Mouse (Mus musculus): ENCODE data around the gene Defb22. TPM values are rescaled to one million over a fixed set of nuclear protein-coding genes. Genes with fewer than 3 reads are reported as not detected.

Gene Defb22
- polyA plus RNA-seq, 1 experiment: not detected

DNA sequence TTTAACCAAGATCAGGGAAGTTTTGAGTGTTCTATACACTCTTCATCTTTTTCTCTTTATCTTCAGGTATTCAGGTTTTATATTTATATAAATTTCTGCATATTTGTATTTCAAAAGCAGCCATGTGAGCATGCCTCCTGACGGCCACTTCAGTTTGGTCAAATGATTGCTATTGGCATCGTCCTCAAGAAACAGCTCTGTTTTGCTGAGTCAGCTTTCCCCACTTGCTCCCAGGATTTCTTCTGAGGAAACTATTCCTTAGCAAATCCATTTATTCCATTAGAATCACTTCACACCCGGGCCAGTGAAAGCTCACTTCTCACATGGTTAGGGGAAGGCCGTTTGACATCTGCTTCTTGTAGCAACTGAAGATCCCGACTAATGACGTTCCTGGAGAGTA is 8.1 kb upstream of the Defb22 start:
- H3K36me3 ChIP-seq (ENCODE audit: control insufficient read depth, insufficient read depth, low read length): no peaks in the 10 kb centered on the region
- no peaks in the 10 kb centered on the region for H3K27me3 ChIP-seq (ENCODE audit: control insufficient read depth, insufficient read depth, low read length)
- no peaks in the 10 kb centered on the region for H3K4me1 ChIP-seq (ENCODE audit: control insufficient read depth, insufficient read depth, low read length)
- H3K4me3 ChIP-seq (ENCODE audit: control insufficient read depth, low read depth, low read length): no peak overlapping the region
- no peak overlapping the region for H3K27ac ChIP-seq (ENCODE audit: control insufficient read depth, insufficient read depth, low read depth, low read length)
- TF ChIP-seq POLR2A (IDR thresholded peaks at IDR 0.05; ENCODE audit: control insufficient read depth, low read depth, low read length) (no peak), CTCF (IDR thresholded peaks at IDR 0.05; ENCODE audit: control insufficient read depth, insufficient read depth, insufficient replicate concordance, low read depth, low read length) (no peak)

DNA sequence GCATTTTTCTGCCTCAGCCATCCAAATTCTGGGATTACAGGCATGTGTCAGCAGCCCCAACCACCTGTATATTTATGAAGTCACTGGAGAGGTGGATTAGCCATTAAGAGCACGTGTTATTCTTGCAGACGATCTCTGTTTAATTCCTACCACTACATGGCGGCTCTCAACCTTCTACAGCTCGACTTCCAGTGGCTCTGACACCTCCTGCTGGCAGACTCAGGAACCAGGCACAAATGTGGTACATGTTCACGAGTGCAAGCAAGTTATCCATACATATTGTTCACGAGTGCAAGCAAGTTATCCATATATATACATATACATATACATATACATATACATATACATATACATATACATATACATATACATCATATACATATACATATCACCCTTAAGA is 3.2 kb upstream of the Defb22 start:
- no peak overlapping the region for H3K27ac ChIP-seq (ENCODE audit: control insufficient read depth, insufficient read depth, low read depth, low read length)
- no peaks in the 10 kb centered on the region for H3K27me3 ChIP-seq (ENCODE audit: control insufficient read depth, insufficient read depth, low read length)
- H3K4me1 ChIP-seq (ENCODE audit: control insufficient read depth, insufficient read depth, low read length): no peaks in the 10 kb centered on the region
- H3K4me3 ChIP-seq (ENCODE audit: control insufficient read depth, low read depth, low read length): no peak overlapping the region
- TF ChIP-seq POLR2A (IDR thresholded peaks at IDR 0.05; ENCODE audit: control insufficient read depth, low read depth, low read length) (no peak), CTCF (IDR thresholded peaks at IDR 0.05; ENCODE audit: control insufficient read depth, insufficient read depth, insufficient replicate concordance, low read depth, low read length) (no peak)
- H3K36me3 ChIP-seq (ENCODE audit: control insufficient read depth, insufficient read depth, low read length): no peaks in the 10 kb centered on the region

DNA sequence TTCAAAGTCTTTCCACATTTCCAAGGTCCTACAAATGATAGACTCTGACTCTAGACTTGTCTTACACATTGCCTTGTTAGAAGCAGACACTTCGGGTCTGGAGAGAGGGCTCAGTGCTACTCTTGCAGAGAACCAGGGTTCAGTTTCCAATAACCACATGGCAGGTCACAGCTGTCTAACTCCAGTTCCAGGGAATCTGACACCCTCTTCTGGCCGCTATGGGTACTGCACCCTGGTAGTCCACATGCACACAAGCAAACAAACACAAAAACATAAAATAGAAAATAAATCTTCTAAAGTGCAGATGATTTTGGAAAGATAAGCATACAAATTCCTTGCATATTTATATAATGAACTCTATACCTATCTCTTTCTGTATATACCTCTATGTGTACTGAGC is 2.9 kb downstream of the Defb22 start:
- no peaks in the 10 kb centered on the region for H3K36me3 ChIP-seq (ENCODE audit: control insufficient read depth, insufficient read depth, low read length)
- no peak overlapping the region for H3K27ac ChIP-seq (ENCODE audit: control insufficient read depth, insufficient read depth, low read depth, low read length)
- no peaks in the 10 kb centered on the region for H3K4me1 ChIP-seq (ENCODE audit: control insufficient read depth, insufficient read depth, low read length)
- H3K4me3 ChIP-seq (ENCODE audit: control insufficient read depth, low read depth, low read length): no peak overlapping the region
- H3K27me3 ChIP-seq (ENCODE audit: control insufficient read depth, insufficient read depth, low read length): no peaks in the 10 kb centered on the region
- TF ChIP-seq CTCF (IDR thresholded peaks at IDR 0.05; ENCODE audit: control insufficient read depth, insufficient read depth, insufficient replicate concordance, low read depth, low read length) (peak; percentile 71; the same call in 1 of the 2 replicates), POLR2A (IDR thresholded peaks at IDR 0.05; ENCODE audit: control insufficient read depth, low read depth, low read length) (no peak)

DNA sequence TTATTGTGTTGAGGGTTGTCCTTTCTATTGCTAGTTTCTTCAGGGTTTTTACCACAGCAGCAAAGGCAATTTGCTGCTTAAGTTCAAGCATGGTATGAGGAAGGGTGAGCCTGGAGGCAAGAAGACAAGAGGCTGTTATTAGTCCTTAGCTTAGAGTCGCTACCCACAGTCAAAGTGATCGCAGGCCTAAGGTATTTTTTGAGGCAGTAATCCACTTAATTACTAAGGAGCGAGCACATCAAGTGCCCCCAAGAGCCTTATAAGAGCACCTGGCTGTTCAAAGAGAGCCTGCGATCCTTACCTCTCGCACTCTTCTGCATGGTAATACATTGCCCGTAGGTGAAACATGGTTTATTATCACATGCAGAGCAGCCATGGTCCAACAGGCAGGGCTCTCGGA is 8.2 kb downstream of the Defb22 start:
- Histone ChIP-seq H3K27me3 (ENCODE audit: control insufficient read depth, insufficient read depth, low read length) (no peaks in the 10 kb centered on the region), H3K27ac (ENCODE audit: control insufficient read depth, insufficient read depth, low read depth, low read length) (no peak overlapping the region), H3K4me1 (ENCODE audit: control insufficient read depth, insufficient read depth, low read length) (no peaks in the 10 kb centered on the region), H3K36me3 (ENCODE audit: control insufficient read depth, insufficient read depth, low read length) (no peaks in the 10 kb centered on the region), H3K4me3 (ENCODE audit: control insufficient read depth, low read depth, low read length) (no peak overlapping the region)
- TF ChIP-seq POLR2A (IDR thresholded peaks at IDR 0.05; ENCODE audit: control insufficient read depth, low read depth, low read length) (no peak), CTCF (IDR thresholded peaks at IDR 0.05; ENCODE audit: control insufficient read depth, insufficient read depth, insufficient replicate concordance, low read depth, low read length) (no peak)

- Histone ChIP-seq H3K27me3 (ENCODE audit: control insufficient read depth, insufficient read depth, low read length) (no peaks in the 10 kb centered on the region), H3K27ac (ENCODE audit: control insufficient read depth, insufficient read depth, low read depth, low read length) (no peak overlapping the region), H3K36me3 (ENCODE audit: control insufficient read depth, insufficient read depth, low read length) (no peaks in the 10 kb centered on the region), H3K4me1 (ENCODE audit: control insufficient read depth, insufficient read depth, low read length) (no peaks in the 10 kb centered on the region), H3K4me3 (ENCODE audit: control insufficient read depth, low read depth, low read length) (no peak overlapping the region)
- TF ChIP-seq POLR2A (IDR thresholded peaks at IDR 0.05; ENCODE audit: control insufficient read depth, low read depth, low read length): no peak
- TF ChIP-seq CTCF (IDR thresholded peaks at IDR 0.05; ENCODE audit: control insufficient read depth, insufficient read depth, insufficient replicate concordance, low read depth, low read length): no peak
Measured at GRCm38 (mm10) chr2:152480881-152481280, 9.1 kb downstream of the Defb22 start.

GRCm38 (mm10) chr2:152476763-152477162 is 13.2 kb downstream of the Defb22 start, which contains the start of gene Defb20:
Gene Defb20, plus strand, starts transcription at chr2:152477063.
- TF ChIP-seq POLR2A (IDR thresholded peaks at IDR 0.05; ENCODE audit: control insufficient read depth, low read depth, low read length) (no peak), CTCF (IDR thresholded peaks at IDR 0.05; ENCODE audit: control insufficient read depth, insufficient read depth, insufficient replicate concordance, low read depth, low read length) (no peak)
- no peak within 1 kb of the TSS for H3K4me3 ChIP-seq (ENCODE audit: control insufficient read depth, low read depth, low read length)
- no peak within 1 kb of the TSS for H3K27ac ChIP-seq (ENCODE audit: control insufficient read depth, insufficient read depth, low read depth, low read length)
- no peaks in the 10 kb centered on the region for H3K4me1 ChIP-seq (ENCODE audit: control insufficient read depth, insufficient read depth, low read length)
- H3K27me3 ChIP-seq (ENCODE audit: control insufficient read depth, insufficient read depth, low read length): no peaks in the 10 kb centered on the region
- no peaks in the 10 kb centered on the region for H3K36me3 ChIP-seq (ENCODE audit: control insufficient read depth, insufficient read depth, low read length)

DNA sequence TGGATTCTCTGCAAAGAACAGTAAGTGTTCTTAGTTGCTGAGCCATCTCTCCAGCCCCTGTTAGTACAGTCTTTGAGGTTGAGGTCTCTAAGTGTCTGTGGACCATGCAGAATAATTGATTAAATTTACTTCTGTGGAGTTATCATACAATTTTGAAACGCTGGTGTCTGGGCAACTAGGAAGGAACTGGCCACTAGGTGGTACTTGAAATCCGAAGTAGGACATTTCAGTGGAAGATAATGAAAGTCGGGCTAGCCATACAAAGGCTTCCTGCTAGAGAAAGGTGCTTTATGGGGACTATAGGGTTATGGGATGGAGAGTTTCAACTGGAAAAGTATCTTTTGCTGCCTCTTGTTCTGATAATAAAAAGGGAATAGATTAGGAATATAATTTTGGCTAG is 17.5 kb downstream of the Defb22 start:
- no peaks in the 10 kb centered on the region for H3K36me3 ChIP-seq (ENCODE audit: control insufficient read depth, insufficient read depth, low read length)

DNA sequence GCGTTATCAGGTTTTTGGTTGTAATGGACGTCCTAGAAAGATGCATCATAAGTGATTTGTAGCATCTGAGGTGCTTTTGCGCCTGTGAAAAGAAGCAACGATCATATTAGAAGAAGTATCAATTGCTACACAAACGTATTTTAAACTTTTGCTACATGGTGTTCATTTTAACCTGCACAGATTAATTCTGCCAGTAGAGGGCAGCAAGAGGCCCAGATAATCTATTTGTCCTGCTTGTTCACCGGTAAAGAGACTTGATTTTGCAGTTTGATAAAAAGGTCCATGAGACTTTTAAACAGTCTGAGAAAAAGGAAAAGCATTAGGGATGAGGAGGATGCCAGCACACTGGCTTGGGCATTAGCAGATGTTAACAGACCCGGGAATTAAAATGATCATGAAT is 19.0 kb downstream of the Defb22 start:
- no peak overlapping the region for H3K4me3 ChIP-seq (ENCODE audit: control insufficient read depth, low read depth, low read length)
- no peak overlapping the region for H3K27ac ChIP-seq (ENCODE audit: control insufficient read depth, insufficient read depth, low read depth, low read length)
- no peaks in the 10 kb centered on the region for H3K36me3 ChIP-seq (ENCODE audit: control insufficient read depth, insufficient read depth, low read length)
- H3K27me3 ChIP-seq (ENCODE audit: control insufficient read depth, insufficient read depth, low read length): no peaks in the 10 kb centered on the region
- no peaks in the 10 kb centered on the region for H3K4me1 ChIP-seq (ENCODE audit: control insufficient read depth, insufficient read depth, low read length)
- TF ChIP-seq CTCF (IDR thresholded peaks at IDR 0.05; ENCODE audit: control insufficient read depth, insufficient read depth, insufficient replicate concordance, low read depth, low read length) (no peak), POLR2A (IDR thresholded peaks at IDR 0.05; ENCODE audit: control insufficient read depth, low read depth, low read length) (no peak)

More for the DNA sequence above, 17.5 kb downstream of the Defb22 start:
- Histone ChIP-seq H3K4me3 (ENCODE audit: control insufficient read depth, low read depth, low read length) (no peak overlapping the region), H3K27ac (ENCODE audit: control insufficient read depth, insufficient read depth, low read depth, low read length) (no peak overlapping the region), H3K27me3 (ENCODE audit: control insufficient read depth, insufficient read depth, low read length) (no peaks in the 10 kb centered on the region), H3K4me1 (ENCODE audit: control insufficient read depth, insufficient read depth, low read length) (no peaks in the 10 kb centered on the region)
- TF ChIP-seq CTCF (IDR thresholded peaks at IDR 0.05; ENCODE audit: control insufficient read depth, insufficient read depth, insufficient replicate concordance, low read depth, low read length): no peak
- TF ChIP-seq POLR2A (IDR thresholded peaks at IDR 0.05; ENCODE audit: control insufficient read depth, low read depth, low read length): no peak
